ENCODE assay signal across 9 mouse cellular contexts in genomic region chr10:81400371-81401204, GRCm38 (mm10). TPM values are rescaled to one million over a fixed set of nuclear protein-coding genes. Genes with fewer than 3 reads are reported as not detected.
DNase-seq lines count a peak whose midpoint lies in the region; ATAC-seq and TF ChIP-seq lines count a peak whose summit lies in the region.
"Had no signal": no experiment of that assay in that cellular context is flagged by ENCODE, and none has a peak within 500 bp of the region (broad histone marks: within the 10 kb centered on the region; RNA-seq: fewer than 3 reads in every experiment).

No protein-coding gene starts in this region.

- no peak for DNase-seq in layer of hippocampus, adult 2 months (ENCODE audit: low spot score in 2 of 2)
- no peak for DNase-seq in layer of hippocampus, adult 11-12 months (ENCODE audit: low spot score)
- DNase-seq in cerebellum, adult 9-11 months, result peak; percentile 95
- no peak for DNase-seq in hindbrain, embryonic 14.5 days (ENCODE audit: low spot score)
- DNase-seq in midbrain, postnatal 0 days (ENCODE audit: low spot score), result peak; percentile 59
- no peak for DNase-seq in embryo, embryonic 10 days (ENCODE audit: low spot score)
- no peak for DNase-seq in gastrocnemius, adult 8-10 months (ENCODE audit: low spot score in 2 of 2)
- DNase-seq in left cerebral cortex, adult 8-10 months (ENCODE audit: low spot score in 2 of 2), result no peak
- DNase-seq: kidney, postnatal 36 days had no signal

- peaks cover 64% of the 10 kb centered on the region for H3K36me3 ChIP-seq in hindbrain, embryonic 14.5 days (replicated peaks; ENCODE audit: control insufficient read depth, insufficient read depth)
- H3K36me3 ChIP-seq in midbrain, postnatal 0 days (ENCODE audit: insufficient read depth, low read length), result peaks cover 37% of the 10 kb centered on the region

- WGBS in hindbrain, embryonic 14.5 days, result 35% methylated on average over 22 of the region's 22 CpGs
- WGBS in midbrain, postnatal 0 days, result 54% methylated on average over 22 of the region's 22 CpGs

- 0 out of 2 replicates have a peak overlapping the region, but pooled peaks have one; percentile 7 for H3K9ac ChIP-seq in hindbrain, embryonic 14.5 days
- H3K9ac ChIP-seq in midbrain, postnatal 0 days (replicated peaks; ENCODE audit: low read length, poor library complexity, severe bottlenecking), result no peak overlapping the region

- H3K4me2 ChIP-seq in hindbrain, embryonic 14.5 days (replicated peaks), result peak overlapping the region; percentile 27
- H3K4me2 ChIP-seq in midbrain, postnatal 0 days (ENCODE audit: low read depth, low read length, poor library complexity, severe bottlenecking), result peak overlapping the region; percentile 15; the same call in 1 of the 2 replicates

- peak overlapping the region; percentile 1; the same call in 1 of the 2 replicates for H3K4me3 ChIP-seq in layer of hippocampus, adult 2 months
- no peak overlapping the region for H3K4me3 ChIP-seq in hindbrain, embryonic 14.5 days (replicated peaks; ENCODE audit: low read length)
- H3K4me3 ChIP-seq in midbrain, postnatal 0 days (ENCODE audit: low read depth, low read length), result no peak overlapping the region

- H3K9me3 ChIP-seq in hindbrain, embryonic 14.5 days (ENCODE audit: control insufficient read depth, low read length), result no peaks in the 10 kb centered on the region
- no peaks in the 10 kb centered on the region for H3K9me3 ChIP-seq in midbrain, postnatal 0 days (ENCODE audit: low read length)

- no peak for TF ChIP-seq CTCF in layer of hippocampus, adult 2 months (conservative IDR thresholded peaks at IDR 0.05)
- no peak for TF ChIP-seq CTCF in midbrain, postnatal 0 days (IDR thresholded peaks at IDR 0.05)

- peaks cover 29% of the 10 kb centered on the region for H3K4me1 ChIP-seq in hindbrain, embryonic 14.5 days (replicated peaks; ENCODE audit: control insufficient read depth, insufficient read depth, low read length)
- no peaks in the 10 kb centered on the region for H3K4me1 ChIP-seq in midbrain, postnatal 0 days (ENCODE audit: insufficient read depth, low read length)

- H3K27ac ChIP-seq in layer of hippocampus, adult 2 months, result peak overlapping the region; percentile 86
- no peak overlapping the region for H3K27ac ChIP-seq in hindbrain, embryonic 14.5 days
- no peak overlapping the region for H3K27ac ChIP-seq in midbrain, postnatal 0 days (ENCODE audit: low read depth, low read length)

- no peak for ATAC-seq in hindbrain, embryonic 14.5 days (ENCODE audit: low FRiP score)
- no peak for ATAC-seq in midbrain, postnatal 0 days (ENCODE audit: low FRiP score)

- H3K27me3 ChIP-seq in hindbrain, embryonic 14.5 days (ENCODE audit: control insufficient read depth, insufficient read depth, low read length), result no peaks in the 10 kb centered on the region
- no peaks in the 10 kb centered on the region for H3K27me3 ChIP-seq in midbrain, postnatal 0 days (ENCODE audit: insufficient read depth, low read length)

RNA-seq across cellular contexts. Expression of gene Smim24, which starts 7.7 kb away (rescaled TPM):
- total RNA-seq in layer of hippocampus, adult 2 months (2021), result 1 to 10 TPM; 1.9 to 2.1 TPM
- 0.84 and 1.3 TPM in 2 replicates for polyA plus RNA-seq in hindbrain, embryonic 14.5 days (2014; fragmentation: Nextera tagmentation; extraction: Ambion mirVana)
- 1.5 and 1.7 TPM in 2 replicates for total RNA-seq in midbrain, postnatal 0 days (2014; rRNA removed)
- polyA plus RNA-seq in midbrain, postnatal 0 days (2015; fragmentation: Nextera tagmentation; extraction: Ambion mirVana), result 1.1 and 2.0 TPM in 2 replicates
- total RNA-seq in gastrocnemius, adult 8-10 months (2022), result not detected
- 1 to 10 TPM in 2 of 4 experiments, under 1 TPM in 2; 0.50 to 1.6 (median 0.84) TPM for total RNA-seq in left cerebral cortex, adult 8-10 months (2022)

RNA-seq across cellular contexts. Expression of gene Gm48552, which starts 11.8 kb away (rescaled TPM):
- total RNA-seq in layer of hippocampus, adult 2 months (2021), result 1 to 10 TPM; 5.5 to 8.1 TPM
- polyA plus RNA-seq in hindbrain, embryonic 14.5 days (2014; fragmentation: Nextera tagmentation; extraction: Ambion mirVana), result 1.9 and 2.2 TPM in 2 replicates
- total RNA-seq in midbrain, postnatal 0 days (2014; rRNA removed), result 6.6 TPM in 1 of 2 replicates, not detected in the other
- polyA plus RNA-seq in midbrain, postnatal 0 days (2015; fragmentation: Nextera tagmentation; extraction: Ambion mirVana), result 1.6 and 3.9 TPM in 2 replicates
- 1 to 10 TPM in 2 of 4 experiments, under 1 TPM in 1, not detected in 1; 0.43 to 1.1 (median 1.1) TPM for total RNA-seq in gastrocnemius, adult 8-10 months (2022)
- 1 to 10 TPM; 2.5 to 3.3 (median 2.6) TPM for total RNA-seq in left cerebral cortex, adult 8-10 months (2022)

RNA-seq across cellular contexts. Expression of gene Gm48551, which starts 16.3 kb away (rescaled TPM):
- total RNA-seq in layer of hippocampus, adult 2 months (2021), result 1 to 10 TPM; 4.4 to 6.1 TPM
- polyA plus RNA-seq in hindbrain, embryonic 14.5 days (2014; fragmentation: Nextera tagmentation; extraction: Ambion mirVana), result 5.5 and 5.7 TPM in 2 replicates
- total RNA-seq in midbrain, postnatal 0 days (2014; rRNA removed), result 0.88 and 2.7 TPM in 2 replicates
- polyA plus RNA-seq in midbrain, postnatal 0 days (2015; fragmentation: Nextera tagmentation; extraction: Ambion mirVana), result 5.8 and 10.2 TPM in 2 replicates
- 1 to 10 TPM in 2 of 4 experiments, under 1 TPM in 2; 0.59 to 1.8 (median 1.1) TPM for total RNA-seq in gastrocnemius, adult 8-10 months (2022)
- total RNA-seq in left cerebral cortex, adult 8-10 months (2022), result 1 to 10 TPM; 2.0 to 5.2 (median 4.0) TPM

RNA-seq across cellular contexts. Expression of gene Dohh, which starts 16.4 kb away (rescaled TPM):
- total RNA-seq in layer of hippocampus, adult 2 months (2021), result 10 to 100 TPM; 75.9 to 79.7 TPM
- polyA plus RNA-seq in hindbrain, embryonic 14.5 days (2014; fragmentation: Nextera tagmentation; extraction: Ambion mirVana), result 68.9 TPM in 2 replicates
- 120 and 132 TPM in 2 replicates for total RNA-seq in midbrain, postnatal 0 days (2014; rRNA removed)
- polyA plus RNA-seq in midbrain, postnatal 0 days (2015; fragmentation: Nextera tagmentation; extraction: Ambion mirVana), result 95.8 and 115 TPM in 2 replicates
- 10 to 100 TPM; 46.5 to 50.1 (median 47.4) TPM for total RNA-seq in gastrocnemius, adult 8-10 months (2022)
- total RNA-seq in left cerebral cortex, adult 8-10 months (2022), result 10 to 100 TPM; 81.4 to 89.7 (median 85.5) TPM

RNA-seq across cellular contexts. Expression of gene Fzr1, which starts 22.3 kb away (rescaled TPM):
- 10 to 100 TPM; 70.1 to 72.0 TPM for total RNA-seq in layer of hippocampus, adult 2 months (2021)
- polyA plus RNA-seq in hindbrain, embryonic 14.5 days (2014; fragmentation: Nextera tagmentation; extraction: Ambion mirVana), result 119 and 125 TPM in 2 replicates
- total RNA-seq in midbrain, postnatal 0 days (2014; rRNA removed), result 92.6 and 98.3 TPM in 2 replicates
- polyA plus RNA-seq in midbrain, postnatal 0 days (2015; fragmentation: Nextera tagmentation; extraction: Ambion mirVana), result 147 and 149 TPM in 2 replicates
- 10 to 100 TPM; 14.8 to 18.5 (median 16.6) TPM for total RNA-seq in gastrocnemius, adult 8-10 months (2022)
- total RNA-seq in left cerebral cortex, adult 8-10 months (2022), result 10 to 100 TPM; 66.8 to 73.4 (median 70.6) TPM

Comparison
In these comparisons a context has a peak if more than half of its experiments do, and no peak if none do; other contexts are left out.
1. DNase-seq: peak in cerebellum, adult 9-11 months (single experiment) and midbrain, postnatal 0 days (single experiment); none in layer of hippocampus, adult 2 months (0 of 2), layer of hippocampus, adult 11-12 months (single experiment), hindbrain, embryonic 14.5 days (single experiment), embryo, embryonic 10 days (single experiment), gastrocnemius, adult 8-10 months (0 of 2) and left cerebral cortex, adult 8-10 months (0 of 2).